Mouse (Mus musculus) MEL (cell line): ENCODE results near the gene 4833423E24Rik. TPM values are rescaled to one million over a fixed set of nuclear protein-coding genes. Genes with fewer than 3 reads are reported as not detected.

ENCODE experiments used
- DNase-seq: peaks from one replicate; pipeline ENCODE4 v3.0.0; 2011; ENCODE audit warnings: low read depth, low spot score
- H3K27ac ChIP-seq: 2 replicates; pipeline ENCODE4 v1.5.1; 2012; ENCODE audit warnings: low read depth, mild to moderate bottlenecking, control low read depth, low read length, moderate library complexity; ENCODE audit not compliant: control insufficient read depth
- H3K27me3 ChIP-seq, 2 experiments: fragments of 150-350 bp in 1 of 2; sonication (generic) in 1 of 2; 2 replicates each; pipeline ENCODE4 v1.6.1; 2012; ENCODE audit warnings: low read length in 2 of 2, mild to moderate bottlenecking in 2 of 2, improper control_type of control experiment in 1 of 2, moderate library complexity in 1 of 2; ENCODE audit not compliant: insufficient read depth in 2 of 2, control insufficient read depth in 1 of 2
- H3K36me3 ChIP-seq, 2 experiments: 2 replicates each; pipeline ENCODE4 v1.6.1; 2012 to 2014; ENCODE audit warnings: low read length in 2 of 2, improper control_type of control experiment in 1 of 2, inconsistent platforms in 1 of 2, mild to moderate bottlenecking in 1 of 2; ENCODE audit not compliant: insufficient read depth in 2 of 2, control insufficient read depth in 1 of 2
- H3K4me1 ChIP-seq, 2 experiments: fragments of 150-350 bp in 1 of 2; sonication (generic) in 1 of 2; 2 replicates each; pipeline ENCODE4 v1.6.1; 2012; ENCODE audit warnings: low read length in 2 of 2, improper control_type of control experiment in 1 of 2, mild to moderate bottlenecking in 1 of 2; ENCODE audit not compliant: insufficient read depth in 2 of 2, control insufficient read depth in 1 of 2
- H3K4me3 ChIP-seq, 2 experiments: fragments of 150-350 bp in 1 of 2; sonication (generic) in 1 of 2; 2 replicates each; pipeline ENCODE4 v1.5.1; 2012; ENCODE audit warnings: low read depth in 2 of 2, low read length in 2 of 2, mild to moderate bottlenecking in 2 of 2, moderate library complexity in 2 of 2, control low read depth in 1 of 2, improper control_type of control experiment in 1 of 2; ENCODE audit not compliant: control insufficient read depth in 1 of 2, insufficient read depth in 1 of 2
- H3K79me2 ChIP-seq: 2 replicates; pipeline ENCODE4 v1.6.1; 2012; ENCODE audit warnings: mild to moderate bottlenecking, low read length, moderate library complexity; ENCODE audit not compliant: control insufficient read depth, poor library complexity, insufficient read depth
- H3K9ac ChIP-seq: 2 replicates; pipeline ENCODE4 v1.6.1; 2012; ENCODE audit warnings: low read depth, mild to moderate bottlenecking, control low read depth, low read length, moderate library complexity; ENCODE audit not compliant: control insufficient read depth, poor library complexity, severe bottlenecking
- H3K9me3 ChIP-seq: fragments of 150-350 bp; sonication (generic); replicated peaks from 2 replicates; pipeline ENCODE4 v1.6.1; 2012; ENCODE audit warnings: mild to moderate bottlenecking, low read length, improper control_type of control experiment, moderate library complexity; ENCODE audit not compliant: insufficient read depth
- CTCF ChIP-seq, 3 experiments: IDR thresholded peaks in 2 of 3; conservative IDR thresholded peaks in 1 of 3; 2 replicates each; pipeline ENCODE4 v1.5.1; 2011 to 2012; ENCODE audit warnings: low read length in 3 of 3, low read depth in 2 of 3, mild to moderate bottlenecking in 2 of 3, improper control_type of control experiment in 1 of 3, inconsistent platforms in 1 of 3, mixed read lengths in 1 of 3, moderate library complexity in 1 of 3; ENCODE audit not compliant: control insufficient read depth in 1 of 3, insufficient read depth in 1 of 3, poor library complexity in 1 of 3, severe bottlenecking in 1 of 3
- E2F4 ChIP-seq: IDR thresholded peaks from 2 replicates; pipeline ENCODE4 v1.6.1; 2011; ENCODE audit warnings: low read depth, low read length, improper control_type of control experiment, borderline replicate concordance
- EP300 ChIP-seq, 2 experiments: IDR thresholded peaks; 2 replicates each; pipeline ENCODE4 v1.6.1; 2011; ENCODE audit warnings: improper control_type of control experiment in 2 of 2, low read length in 2 of 2, low read depth in 1 of 2, mild to moderate bottlenecking in 1 of 2
- ETS1 ChIP-seq: IDR thresholded peaks from 2 replicates; pipeline ENCODE4 v1.6.1; 2012; ENCODE audit warnings: low read depth, mild to moderate bottlenecking, inconsistent platforms, low read length, improper control_type of control experiment, moderate library complexity
- GABPA ChIP-seq: IDR thresholded peaks from 2 replicates; pipeline ENCODE4 v1.6.1; 2012; ENCODE audit warnings: low read depth, mild to moderate bottlenecking, inconsistent platforms, low read length, improper control_type of control experiment, moderate library complexity
- JUND ChIP-seq: IDR thresholded peaks from 2 replicates; pipeline ENCODE4 v1.6.1; 2011; ENCODE audit warnings: low read depth, mild to moderate bottlenecking, improper control_type of control experiment, low read length
- MEF2A ChIP-seq: IDR thresholded peaks from 2 replicates; pipeline ENCODE4 v1.6.1; 2014; ENCODE audit warnings: low read depth, mild to moderate bottlenecking, inconsistent platforms, low read length, improper control_type of control experiment; ENCODE audit not compliant: poor library complexity, insufficient replicate concordance, severe bottlenecking; ENCODE audit errors: extremely low read depth
- MXI1 ChIP-seq: IDR thresholded peaks from 2 replicates; pipeline ENCODE4 v1.6.1; 2011; ENCODE audit warnings: mild to moderate bottlenecking, low read depth, low read length, improper control_type of control experiment
- POLR2A ChIP-seq, 2 experiments: IDR thresholded peaks; 2 replicates each; pipeline ENCODE4 v1.6.1; 2011 to 2012; ENCODE audit warnings: low read length in 2 of 2, mild to moderate bottlenecking in 2 of 2, control low read depth in 1 of 2, improper control_type of control experiment in 1 of 2, low read depth in 1 of 2, moderate library complexity in 1 of 2; ENCODE audit not compliant: control insufficient read depth in 1 of 2, insufficient read depth in 1 of 2, poor library complexity in 1 of 2
- POLR2AphosphoS2 ChIP-seq: IDR thresholded peaks from 2 replicates; pipeline ENCODE4 v1.6.1; 2011; ENCODE audit warnings: low read length, improper control_type of control experiment
- POLR2AphosphoS5 ChIP-seq: IDR thresholded peaks from 2 replicates; pipeline ENCODE4 v1.6.1; 2012; ENCODE audit warnings: low read depth, borderline replicate concordance, mild to moderate bottlenecking, inconsistent platforms, low read length, moderate library complexity, mixed read lengths
- RCOR1 ChIP-seq: IDR thresholded peaks from 2 replicates; pipeline ENCODE4 v1.6.1; 2012; ENCODE audit warnings: low read depth, mild to moderate bottlenecking, inconsistent platforms, low read length, improper control_type of control experiment
- SIN3A ChIP-seq: IDR thresholded peaks from 2 replicates; pipeline ENCODE4 v1.6.1; 2012; ENCODE audit warnings: low read length, improper control_type of control experiment, inconsistent platforms
- SMC3 ChIP-seq: IDR thresholded peaks from 2 replicates; pipeline ENCODE4 v1.6.1; 2011; ENCODE audit warnings: low read depth, low read length, improper control_type of control experiment
- TAL1 ChIP-seq: IDR thresholded peaks from 2 replicates; pipeline ENCODE4 v1.6.1; 2012; ENCODE audit warnings: mild to moderate bottlenecking, inconsistent platforms, low read length, moderate library complexity, mixed read lengths
- TBP ChIP-seq: IDR thresholded peaks from 2 replicates; pipeline ENCODE4 v1.8.0; 2011; ENCODE audit warnings: low read depth, low read length, improper control_type of control experiment
- UBTF ChIP-seq: IDR thresholded peaks from 2 replicates; pipeline ENCODE4 v1.6.1; 2012; ENCODE audit warnings: low read depth, mild to moderate bottlenecking, inconsistent platforms, low read length, improper control_type of control experiment, moderate library complexity, borderline replicate concordance; ENCODE audit not compliant: insufficient read depth
- USF2 ChIP-seq, 2 experiments: IDR thresholded peaks; 2 replicates each; pipeline ENCODE4 v1.6.1; 2011 to 2012; ENCODE audit warnings: improper control_type of control experiment in 2 of 2, low read length in 2 of 2, borderline replicate concordance in 1 of 2, inconsistent platforms in 1 of 2, low read depth in 1 of 2, mild to moderate bottlenecking in 1 of 2; ENCODE audit not compliant: insufficient read depth in 1 of 2
- ZMIZ1 ChIP-seq: IDR thresholded peaks from 2 replicates; pipeline ENCODE4 v1.6.1; 2012; ENCODE audit warnings: low read depth, mild to moderate bottlenecking, inconsistent platforms, low read length, improper control_type of control experiment, moderate library complexity
- ZNF384 ChIP-seq: IDR thresholded peaks from 2 replicates; pipeline ENCODE4 v1.6.1; 2012; ENCODE audit warnings: low read depth, mild to moderate bottlenecking, inconsistent platforms, low read length, improper control_type of control experiment
- polyA plus RNA-seq, 2 experiments: library from polyadenylated mRNA; stranded (reverse) in 1 of 2; unstranded in 1 of 2; fragments of >175 nt in 1 of 2; fragments of >200 nt in 1 of 2; gene quantifications; 2 replicates each; pipeline versions ENCODE4 v1.2.1 to v1.2.4; 2012; ENCODE audit warnings: low replicate concordance in 2 of 2, low read depth in 1 of 2; ENCODE audit not compliant: insufficient read length in 2 of 2, insufficient read depth in 1 of 2, missing spikeins in 1 of 2
- total RNA-seq: library from RNA; depleted of rRNA; stranded (reverse); fragments of 300-350 nt; gene quantifications from 2 replicates; pipeline ENCODE4 v1.2.3, GENCODE M21; 2012

4833423E24Rik gene
- total and polyA plus RNA-seq, 3 experiments: not detected

GRCm38 (mm10) chr2:85466801-85467325 lies 52.0 kb downstream of the 4833423E24Rik start:
- Histone ChIP-seq H3K79me2 (no peaks in the 10 kb centered on the region), H3K27me3 (no peaks in the 10 kb centered on the region), H3K4me3 (no peak overlapping the region), H3K9ac (no peak overlapping the region), H3K9me3 (no peaks in the 10 kb centered on the region), H3K36me3 (no peaks in the 10 kb centered on the region), H3K4me1 (no peaks in the 10 kb centered on the region), H3K27ac (no peak overlapping the region)
- TF ChIP-seq E2F4: no peak
- TF ChIP-seq JUND: no peak
- no peak for TF ChIP-seq ZMIZ1
- TF ChIP-seq TAL1: no peak
- no peak for TF ChIP-seq SMC3
- TF ChIP-seq ETS1: no peak
- no peak for TF ChIP-seq ZNF384
- no peak for DNase-seq

GRCm38 (mm10) chr2:85443539-85443938 lies 75.3 kb downstream of the 4833423E24Rik start, which contains the start of gene Olfr995:
Gene Olfr995, minus strand, starts transcription at chr2:85443639.
- no peak for DNase-seq
- H3K36me3 ChIP-seq: no peaks in the 10 kb centered on the region
- H3K27me3 ChIP-seq: no peaks in the 10 kb centered on the region
- no peaks in the 10 kb centered on the region for H3K4me1 ChIP-seq
- H3K27ac ChIP-seq: no peak within 1 kb of the TSS
- H3K9ac ChIP-seq: no peak within 1 kb of the TSS
- H3K79me2 ChIP-seq: no peaks in the 10 kb centered on the region
- H3K9me3 ChIP-seq: no peaks in the 10 kb centered on the region
- TF ChIP-seq GABPA: no peak
- H3K4me3 ChIP-seq: no peak within 1 kb of the TSS

- Histone ChIP-seq H3K27me3 (no peaks in the 10 kb centered on the region), H3K4me3 (no peak overlapping the region), H3K36me3 (no peaks in the 10 kb centered on the region)
- TF ChIP-seq TBP (no peak), UBTF (no peak), JUND (no peak), POLR2AphosphoS2 (no peak), EP300 (IDR thresholded peaks at IDR 0.05; ENCODE audit: low read depth in 1 of 2, low read length in 2 of 2) (no peak), POLR2A (IDR thresholded peaks at IDR 0.05; ENCODE audit: control insufficient read depth in 1 of 2, insufficient read depth in 1 of 2, low read depth in 1 of 2, low read length in 2 of 2, poor library complexity in 1 of 2) (no peak), RCOR1 (no peak), POLR2AphosphoS5 (no peak), MEF2A (no peak), USF2 (IDR thresholded peaks at IDR 0.05; ENCODE audit: borderline replicate concordance in 1 of 2, insufficient read depth in 1 of 2, low read depth in 1 of 2, low read length in 2 of 2) (no peak), MXI1 (no peak), CTCF (IDR thresholded peaks at IDR 0.05 in 2 of 3, conservative IDR thresholded peaks at IDR 0.05 in 1 of 3; ENCODE audit: control insufficient read depth in 1 of 3, insufficient read depth in 1 of 3, low read depth in 2 of 3, low read length in 3 of 3, poor library complexity in 1 of 3, severe bottlenecking in 1 of 3) (no peak), SIN3A (no peak)
- TF ChIP-seq, all 39 proteins: peak for 0
- no peaks in the 10 kb centered on the region for H3K9me3 ChIP-seq
- no peaks in the 10 kb centered on the region for H3K79me2 ChIP-seq
- H3K4me1 ChIP-seq: no peaks in the 10 kb centered on the region
- DNase-seq: no peak
- no peak overlapping the region for H3K27ac ChIP-seq
- H3K9ac ChIP-seq: no peak overlapping the region
Observed at GRCm38 (mm10) chr2:85442546-85442945, 76.3 kb downstream of the 4833423E24Rik start.
